Comparison of ENCODE assay signal across 17 mouse cellular contexts in genomic region chr1:126537223-126537757, GRCm38 (mm10).
"Had no signal": no experiment of that assay in that cellular context is flagged by ENCODE, and none has a peak within 500 bp of the region (broad histone marks: within the 10 kb centered on the region; RNA-seq: fewer than 3 reads in every experiment).

No protein-coding gene starts in this region.

- H3K4me2 ChIP-seq: lung, embryonic 15.5 days; midbrain, embryonic 12.5 days; neural tube, embryonic 12.5 days; stomach, embryonic 15.5 days had no signal

- H3K4me3 ChIP-seq: lung, embryonic 15.5 days; megakaryocyte, embryonic 14.5 days; midbrain, embryonic 12.5 days; neural tube, embryonic 12.5 days; stomach, embryonic 15.5 days had no signal

- ATAC-seq: liver, postnatal 0 days; lung, postnatal 0 days had no signal

- H3K27me3 ChIP-seq: lung, embryonic 15.5 days; midbrain, embryonic 12.5 days; neural tube, embryonic 12.5 days; stomach, embryonic 15.5 days had no signal

- DNase-seq: liver, postnatal 0 days; lung, adult 2 months; lung, postnatal 14 days; lung, postnatal 36 days; midbrain, embryonic 14.5 days; right cerebral cortex, postnatal 14 days; thymus, adult 2 months; thymus, postnatal 25 days; thymus, postnatal 4 days had no signal

- H3K36me3 ChIP-seq: lung, embryonic 15.5 days; midbrain, embryonic 12.5 days; neural tube, embryonic 12.5 days; stomach, embryonic 15.5 days had no signal

- H3K4me1 ChIP-seq: lung, embryonic 15.5 days; neural tube, embryonic 12.5 days; stomach, embryonic 15.5 days had no signal

- H3K27ac ChIP-seq: lung, embryonic 15.5 days; macrophage; midbrain, embryonic 12.5 days; neural tube, embryonic 12.5 days; stomach, embryonic 15.5 days; stomach, postnatal 0 days had no signal

- H3K9me3 ChIP-seq: lung, embryonic 15.5 days; midbrain, embryonic 12.5 days; neural tube, embryonic 12.5 days; stomach, embryonic 15.5 days had no signal

- H3K9ac ChIP-seq: liver, postnatal 0 days; lung, embryonic 15.5 days; midbrain, embryonic 12.5 days; neural tube, embryonic 12.5 days; stomach, embryonic 15.5 days had no signal
